Mouse (Mus musculus): ENCODE measurements around the gene Cldn19. TPM values are rescaled to one million over a fixed set of nuclear protein-coding genes. Genes with fewer than 3 reads are reported as not detected.
A peak's percentile ranks its signal among the peaks of the same experiment; 100 is the strongest.

Gene Cldn19
- total and polyA plus RNA-seq, 2 experiments: not detected

- Histone ChIP-seq H3K9ac (ENCODE audit: low read depth, low read length) (no peak overlapping the region), H3K27me3 (ENCODE audit: control insufficient read depth, insufficient read depth, low read length) (no peaks in the 10 kb centered on the region), H3K4me3 (ENCODE audit: insufficient read depth, low read depth, low read length) (no peak overlapping the region), H3K4me1 (ENCODE audit: control insufficient read depth, insufficient read depth, low read length) (peaks cover 6% of the 10 kb centered on the region; the same call in 1 of the 2 replicates), H3K79me2 (ENCODE audit: control insufficient read depth, insufficient read depth, low read length) (no peaks in the 10 kb centered on the region), H3K36me3 (ENCODE audit: control insufficient read depth, insufficient read depth, low read length) (peaks cover 11% of the 10 kb centered on the region; the same call in 1 of the 2 replicates), H3K27ac (replicated peaks; ENCODE audit: insufficient read depth, low read depth, low read length) (no peak overlapping the region)
- TF ChIP-seq POLR2A (IDR thresholded peaks at IDR 0.05; ENCODE audit: extremely low read depth, insufficient read depth, low read length) (no peak), CTCF (IDR thresholded peaks at IDR 0.05; ENCODE audit: low read depth, low read length) (no peak)
- DNase-seq (ENCODE audit: extremely low read depth, low read depth, low spot score): no peak
- WGBS: 95% methylated on average over 9 of the region's 9 CpGs
Observed at GRCm38 (mm10) chr4:119245961-119246360, 9.3 kb upstream of the Cldn19 start.

- H3K27ac ChIP-seq (replicated peaks; ENCODE audit: insufficient read depth, low read depth, low read length): no peak overlapping the region
Observed at GRCm38 (mm10) chr4:119246688-119247225, 8.5 kb upstream of the Cldn19 start.

DNA sequence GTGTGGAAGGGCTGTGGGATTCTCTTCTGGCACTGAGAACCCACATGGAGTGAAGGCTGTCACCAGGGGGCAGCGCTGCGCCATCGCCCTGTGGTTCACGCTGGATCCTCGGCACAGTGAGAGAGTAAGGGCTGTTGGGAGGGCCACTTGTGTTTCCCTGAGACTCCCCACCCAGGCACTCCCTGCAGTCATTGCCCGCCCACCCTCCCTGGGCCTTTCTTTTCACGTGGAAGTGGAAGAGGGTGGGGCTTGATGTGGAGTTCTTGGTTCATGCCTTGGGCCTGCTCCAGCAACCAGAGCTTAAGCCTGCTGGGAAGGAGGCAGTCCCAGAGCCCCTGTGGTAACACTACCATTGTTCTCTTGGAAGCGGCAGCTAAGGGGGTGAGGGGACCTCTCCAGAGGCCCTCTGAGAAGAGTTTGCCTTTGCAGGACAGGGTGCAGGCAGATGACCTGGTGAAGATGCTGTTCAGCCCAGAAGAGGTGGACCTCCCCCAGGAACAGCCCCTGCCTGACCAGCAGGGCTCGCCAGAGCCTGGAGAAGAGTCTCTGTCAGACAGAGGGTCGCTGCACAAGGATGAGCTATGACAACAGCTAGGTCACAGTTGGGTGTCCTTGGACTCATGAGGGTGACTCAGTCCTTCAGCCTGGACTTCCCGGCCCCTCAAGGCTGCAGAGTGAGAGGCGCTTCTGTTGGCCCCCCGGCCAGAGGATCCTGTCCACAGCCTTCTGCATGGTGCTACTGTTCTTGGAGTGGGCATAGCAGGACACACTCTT is 7.6 kb upstream of the Cldn19 start:
- Histone ChIP-seq H3K79me2 (ENCODE audit: control insufficient read depth, insufficient read depth, low read length) (no peaks in the 10 kb centered on the region), H3K27me3 (ENCODE audit: control insufficient read depth, insufficient read depth, low read length) (no peaks in the 10 kb centered on the region), H3K4me3 (ENCODE audit: insufficient read depth, low read depth, low read length) (no peak overlapping the region), H3K27ac (replicated peaks; ENCODE audit: insufficient read depth, low read depth, low read length) (no peak overlapping the region), H3K4me1 (ENCODE audit: control insufficient read depth, insufficient read depth, low read length) (no peaks in the 10 kb centered on the region), H3K36me3 (ENCODE audit: control insufficient read depth, insufficient read depth, low read length) (peaks cover 4% of the 10 kb centered on the region; the same call in 1 of the 2 replicates), H3K9ac (ENCODE audit: low read depth, low read length) (no peak overlapping the region)
- DNase-seq (ENCODE audit: extremely low read depth, low read depth, low spot score): no peak
- 63% methylated on average over 13 of the region's 13 CpGs for WGBS
- no peak for TF ChIP-seq POLR2A (IDR thresholded peaks at IDR 0.05; ENCODE audit: extremely low read depth, insufficient read depth, low read length)
- TF ChIP-seq CTCF (IDR thresholded peaks at IDR 0.05; ENCODE audit: low read depth, low read length): peak; percentile 97

More at GRCm38 (mm10) chr4:119246688-119247225, 8.5 kb upstream of the Cldn19 start:
- H3K4me1 ChIP-seq (ENCODE audit: control insufficient read depth, insufficient read depth, low read length): peaks cover 6% of the 10 kb centered on the region; the same call in 1 of the 2 replicates
- 86% methylated on average over 14 of the region's 14 CpGs for WGBS
- H3K79me2 ChIP-seq (ENCODE audit: control insufficient read depth, insufficient read depth, low read length): no peaks in the 10 kb centered on the region
- no peak for TF ChIP-seq POLR2A (IDR thresholded peaks at IDR 0.05; ENCODE audit: extremely low read depth, insufficient read depth, low read length)
- TF ChIP-seq CTCF (IDR thresholded peaks at IDR 0.05; ENCODE audit: low read depth, low read length): no peak
- H3K9ac ChIP-seq (ENCODE audit: low read depth, low read length): no peak overlapping the region
- H3K27me3 ChIP-seq (ENCODE audit: control insufficient read depth, insufficient read depth, low read length): no peaks in the 10 kb centered on the region
- peaks cover 8% of the 10 kb centered on the region; the same call in 1 of the 2 replicates for H3K36me3 ChIP-seq (ENCODE audit: control insufficient read depth, insufficient read depth, low read length)
- H3K4me3 ChIP-seq (ENCODE audit: insufficient read depth, low read depth, low read length): no peak overlapping the region
- no peak for DNase-seq (ENCODE audit: extremely low read depth, low read depth, low spot score)

DNA sequence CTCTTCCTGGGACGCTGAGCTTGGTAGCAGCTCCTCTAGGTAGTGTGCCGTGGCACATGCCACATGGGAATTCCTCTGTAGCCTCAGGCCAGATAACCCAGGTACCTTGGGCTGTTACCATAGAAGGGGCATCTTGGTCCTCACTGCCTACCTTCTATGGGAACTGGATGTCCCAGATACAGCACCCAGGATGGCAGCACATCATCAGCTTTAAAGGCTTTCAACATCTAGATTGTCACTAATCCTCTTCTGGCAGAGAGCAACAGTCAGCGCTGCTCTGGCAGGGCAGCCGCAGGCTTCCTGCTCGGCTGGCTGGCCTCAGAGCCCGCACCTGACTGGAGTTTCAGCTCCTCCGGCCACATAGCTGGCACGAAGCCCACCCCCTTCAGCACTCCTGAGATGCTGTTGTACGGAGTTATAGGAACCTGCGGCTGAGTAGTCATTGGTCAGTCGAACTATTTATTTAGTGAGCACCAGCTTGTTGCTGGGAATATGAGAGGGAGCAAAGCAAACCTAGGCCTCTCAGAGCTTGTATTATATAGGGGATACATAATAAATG is 6.7 kb upstream of the Cldn19 start:
- TF ChIP-seq CTCF (IDR thresholded peaks at IDR 0.05; ENCODE audit: low read depth, low read length) (no peak), POLR2A (IDR thresholded peaks at IDR 0.05; ENCODE audit: extremely low read depth, insufficient read depth, low read length) (no peak)
- H3K4me1 ChIP-seq (ENCODE audit: control insufficient read depth, insufficient read depth, low read length): no peaks in the 10 kb centered on the region
- peaks cover 4% of the 10 kb centered on the region; the same call in 1 of the 2 replicates for H3K36me3 ChIP-seq (ENCODE audit: control insufficient read depth, insufficient read depth, low read length)
- H3K9ac ChIP-seq (ENCODE audit: low read depth, low read length): no peak overlapping the region
- H3K27me3 ChIP-seq (ENCODE audit: control insufficient read depth, insufficient read depth, low read length): no peaks in the 10 kb centered on the region
- WGBS: 91% methylated on average over 11 of the region's 11 CpGs
- no peak overlapping the region for H3K27ac ChIP-seq (replicated peaks; ENCODE audit: insufficient read depth, low read depth, low read length)
- no peak for DNase-seq (ENCODE audit: extremely low read depth, low read depth, low spot score)
- no peak overlapping the region for H3K4me3 ChIP-seq (ENCODE audit: insufficient read depth, low read depth, low read length)
- H3K79me2 ChIP-seq (ENCODE audit: control insufficient read depth, insufficient read depth, low read length): no peaks in the 10 kb centered on the region

- TF ChIP-seq POLR2A (IDR thresholded peaks at IDR 0.05; ENCODE audit: extremely low read depth, insufficient read depth, low read length) (no peak), CTCF (IDR thresholded peaks at IDR 0.05; ENCODE audit: low read depth, low read length) (no peak)
- Histone ChIP-seq H3K27ac (replicated peaks; ENCODE audit: insufficient read depth, low read depth, low read length) (no peak overlapping the region), H3K4me1 (ENCODE audit: control insufficient read depth, insufficient read depth, low read length) (no peaks in the 10 kb centered on the region), H3K27me3 (ENCODE audit: control insufficient read depth, insufficient read depth, low read length) (no peaks in the 10 kb centered on the region), H3K36me3 (ENCODE audit: control insufficient read depth, insufficient read depth, low read length) (peaks cover 4% of the 10 kb centered on the region; the same call in 1 of the 2 replicates), H3K4me3 (ENCODE audit: insufficient read depth, low read depth, low read length) (no peak overlapping the region), H3K9ac (ENCODE audit: low read depth, low read length) (no peak overlapping the region), H3K79me2 (ENCODE audit: control insufficient read depth, insufficient read depth, low read length) (no peaks in the 10 kb centered on the region)
- WGBS: 60% methylated on average over 7 of the region's 7 CpGs
- DNase-seq (ENCODE audit: extremely low read depth, low read depth, low spot score): no peak
Observed at GRCm38 (mm10) chr4:119252025-119252808, 3.0 kb upstream of the Cldn19 start.
